Mouse (Mus musculus) liver, embryonic 12.5 days (tissue): ENCODE measurements around the gene Mov10l1. TPM values are rescaled to one million over a fixed set of nuclear protein-coding genes. Genes with fewer than 3 reads are reported as not detected.

Experiments used
- ATAC-seq: fragments of 200-750 bp; cut with Nextera tagmentation; 2 replicates; pipeline ENCODE4 v1.8.0; 2017; ENCODE audit warnings: moderate number of reproducible peaks, mild to moderate bottlenecking, moderate library complexity
- H3K27ac ChIP-seq: fragments of 300-500 bp; sonication (generic); 2 replicates; pipeline ENCODE4 v1.5.1; 2016; ENCODE audit warnings: mild to moderate bottlenecking
- H3K27me3 ChIP-seq: fragments of 300-500 bp; sonication (generic); replicated peaks from 2 replicates; pipeline ENCODE4 v1.6.1; 2016; ENCODE audit warnings: mild to moderate bottlenecking, moderate library complexity
- H3K36me3 ChIP-seq: fragments of 300-500 bp; sonication (generic); 2 replicates; pipeline ENCODE4 v1.6.1; 2016; ENCODE audit warnings: mild to moderate bottlenecking, moderate library complexity
- H3K4me1 ChIP-seq: fragments of 300-500 bp; sonication (generic); 2 replicates; pipeline ENCODE4 v1.6.1; 2016
- H3K4me2 ChIP-seq: fragments of 300-500 bp; sonication (generic); 2 replicates; pipeline ENCODE4 v1.6.1; 2016; ENCODE audit warnings: mild to moderate bottlenecking, moderate library complexity
- H3K4me3 ChIP-seq: fragments of 300-500 bp; sonication (generic); 2 replicates; pipeline ENCODE4 v1.5.1; 2016; ENCODE audit warnings: mild to moderate bottlenecking, moderate library complexity
- H3K9ac ChIP-seq: fragments of 300-500 bp; sonication (generic); 2 replicates; pipeline ENCODE4 v1.6.1; 2016; ENCODE audit warnings: mild to moderate bottlenecking, moderate library complexity
- H3K9me3 ChIP-seq: fragments of 300-500 bp; sonication (generic); replicated peaks from 2 replicates; pipeline ENCODE4 v1.6.1; 2016; ENCODE audit warnings: mild to moderate bottlenecking, moderate library complexity
- WGBS: fragments of 180-500 bp; shearing (Covaris S2); methylation state at CpG from one replicate; pipeline ENCODE4 v1.1.7; 2016; ENCODE audit not compliant: insufficient replicate concordance; 5-methylcytosine and 5-hydroxymethylcytosine counted together
- polyA plus RNA-seq: library from polyadenylated mRNA; unstranded; fragments of >200 nt; fragmentation: Nextera tagmentation; extraction: Ambion mirVana; gene quantifications from 2 replicates; pipeline ENCODE4 v1.2.1, GENCODE M21; 2016

Mov10l1 gene
- polyA plus RNA-seq, 1 experiment from 2014 or later = not detected

- WGBS = 65% methylated on average over 7 of the region's 7 CpGs
- Histone ChIP-seq H3K9ac (no peak overlapping the region), H3K4me2 (no peak overlapping the region), H3K4me1 (0 out of 2 replicates have a peak, but pooled peaks cover 11% of the 10 kb centered on the region), H3K36me3 (no peaks in the 10 kb centered on the region), H3K27ac (no peak overlapping the region), H3K9me3 (no peaks in the 10 kb centered on the region), H3K4me3 (no peak overlapping the region), H3K27me3 (peaks cover 98% of the 10 kb centered on the region)
- no peak for ATAC-seq
These were observed 80.3 kb downstream of the Mov10l1 start for GRCm38 (mm10) chr15:89063001-89063400.

- H3K9ac ChIP-seq = no peak overlapping the region
- no peaks in the 10 kb centered on the region for H3K9me3 ChIP-seq
- H3K36me3 ChIP-seq = no peaks in the 10 kb centered on the region
- H3K4me1 ChIP-seq = 0 out of 2 replicates have a peak, but pooled peaks cover 12% of the 10 kb centered on the region
- H3K27me3 ChIP-seq = peaks cover 98% of the 10 kb centered on the region
- no peak overlapping the region for H3K4me3 ChIP-seq
- no peak overlapping the region for H3K27ac ChIP-seq
- no peak overlapping the region for H3K4me2 ChIP-seq
- 62% methylated on average over 6 of the region's 6 CpGs for WGBS
- ATAC-seq = no peak
These were observed 80.8 kb downstream of the Mov10l1 start for GRCm38 (mm10) chr15:89063536-89063935.

DNA sequence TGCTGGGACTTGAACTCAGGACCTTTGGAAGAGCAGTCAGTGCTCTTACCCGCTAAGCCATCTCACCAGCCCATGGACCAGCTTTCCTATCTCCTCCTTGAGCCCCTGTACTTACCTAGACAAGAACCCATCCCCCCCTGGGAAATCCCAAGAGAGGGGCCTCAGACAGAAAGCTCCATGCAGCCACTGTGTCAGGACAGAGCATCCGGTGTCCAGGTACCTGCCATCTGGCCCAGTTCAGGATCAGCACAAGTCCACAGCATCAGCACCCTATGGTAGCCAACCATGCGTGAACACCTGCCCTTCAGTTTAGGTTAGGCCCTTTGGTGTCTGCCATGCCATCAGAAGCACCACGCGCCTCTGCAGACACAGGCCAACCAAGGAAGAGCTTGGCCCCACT is 82.2 kb downstream of the Mov10l1 start:
- 67% methylated on average over 5 of the region's 5 CpGs for WGBS
- ATAC-seq = no peak
- H3K4me2 ChIP-seq = no peak overlapping the region
- H3K36me3 ChIP-seq = no peaks in the 10 kb centered on the region
- H3K4me1 ChIP-seq = 0 out of 2 replicates have a peak, but pooled peaks cover 10% of the 10 kb centered on the region
- H3K4me3 ChIP-seq = no peak overlapping the region
- H3K27ac ChIP-seq = no peak overlapping the region
- H3K9ac ChIP-seq = no peak overlapping the region
- no peaks in the 10 kb centered on the region for H3K9me3 ChIP-seq
- H3K27me3 ChIP-seq = peaks cover 98% of the 10 kb centered on the region

DNA sequence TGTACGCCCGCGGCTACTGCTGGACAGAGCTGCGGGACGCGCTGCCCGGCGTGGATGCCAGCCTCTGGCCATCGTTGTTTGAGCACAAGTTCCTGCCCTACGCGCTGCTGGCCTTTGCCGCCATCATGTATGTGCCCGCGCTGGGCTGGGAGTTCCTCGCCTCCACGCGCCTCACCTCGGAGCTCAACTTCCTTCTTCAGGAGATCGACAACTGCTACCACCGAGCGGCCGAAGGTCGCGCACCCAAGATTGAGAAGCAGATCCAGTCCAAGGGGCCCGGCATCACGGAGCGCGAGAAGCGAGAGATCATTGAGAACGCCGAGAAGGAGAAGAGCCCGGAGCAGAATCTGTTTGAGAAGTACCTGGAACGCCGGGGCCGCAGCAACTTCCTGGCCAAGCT is 84.9 kb downstream of the Mov10l1 start:
- ATAC-seq = no peak
- H3K9ac ChIP-seq = no peak overlapping the region
- H3K36me3 ChIP-seq = no peaks in the 10 kb centered on the region
- WGBS = 17% methylated on average over 34 of the region's 35 CpGs
- no peaks in the 10 kb centered on the region for H3K9me3 ChIP-seq
- 0 out of 2 replicates have a peak overlapping the region, but pooled peaks have one; percentile 12 for H3K4me3 ChIP-seq
- no peak overlapping the region for H3K27ac ChIP-seq
- 0 out of 2 replicates have a peak, but pooled peaks cover 6% of the 10 kb centered on the region for H3K4me1 ChIP-seq
- peak overlapping the region; percentile 31 for H3K4me2 ChIP-seq
- H3K27me3 ChIP-seq = peaks cover 93% of the 10 kb centered on the region

GRCm38 (mm10) chr15:89068226-89068625 is 85.5 kb downstream of the Mov10l1 start:
- Histone ChIP-seq H3K27me3 (peaks cover 93% of the 10 kb centered on the region), H3K4me3 (no peak overlapping the region), H3K4me2 (no peak overlapping the region)

GRCm38 (mm10) chr15:89069336-89069840 is 86.7 kb downstream of the Mov10l1 start:
- Histone ChIP-seq H3K4me1 (0 out of 2 replicates have a peak, but pooled peaks cover 6% of the 10 kb centered on the region), H3K27me3 (peaks cover 89% of the 10 kb centered on the region), H3K27ac (no peak overlapping the region), H3K9me3 (no peaks in the 10 kb centered on the region), H3K4me2 (no peak overlapping the region), H3K36me3 (no peaks in the 10 kb centered on the region), H3K9ac (no peak overlapping the region), H3K4me3 (no peak overlapping the region)
- WGBS = 62% methylated on average over 19 of the region's 19 CpGs
- no peak for ATAC-seq

More at GRCm38 (mm10) chr15:89068226-89068625, 85.5 kb downstream of the Mov10l1 start:
- H3K9me3 ChIP-seq = no peaks in the 10 kb centered on the region
- H3K36me3 ChIP-seq = no peaks in the 10 kb centered on the region
- 18% methylated on average over 26 of the region's 26 CpGs for WGBS
- H3K27ac ChIP-seq = no peak overlapping the region
- H3K9ac ChIP-seq = no peak overlapping the region
- H3K4me1 ChIP-seq = 0 out of 2 replicates have a peak, but pooled peaks cover 6% of the 10 kb centered on the region
- ATAC-seq = no peak

DNA sequence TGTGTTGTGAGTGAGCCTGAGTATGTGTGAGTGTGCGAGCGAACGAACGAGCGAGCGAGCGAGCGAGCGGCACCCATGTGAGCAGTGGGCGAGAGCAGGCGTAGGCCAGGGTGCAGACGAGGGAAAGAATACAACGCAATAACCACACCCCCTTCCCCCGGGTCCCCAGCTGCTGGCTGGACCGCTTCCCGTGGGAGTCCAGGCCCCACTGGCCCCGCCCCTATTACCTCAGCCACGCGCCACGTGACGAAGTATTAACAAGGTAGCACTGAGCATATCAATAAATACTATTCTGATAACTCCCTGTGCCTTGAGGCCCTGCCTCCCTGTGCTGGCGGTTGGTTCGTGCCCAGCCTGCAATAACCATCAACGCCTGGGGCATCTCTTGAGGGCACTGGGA is 87.9 kb downstream of the Mov10l1 start:
- no peak for ATAC-seq
- Histone ChIP-seq H3K4me2 (no peak overlapping the region), H3K36me3 (no peaks in the 10 kb centered on the region), H3K27ac (no peak overlapping the region), H3K9me3 (no peaks in the 10 kb centered on the region), H3K9ac (no peak overlapping the region), H3K4me3 (no peak overlapping the region), H3K4me1 (peaks cover 16% of the 10 kb centered on the region), H3K27me3 (peaks cover 84% of the 10 kb centered on the region)
- 64% methylated on average over 24 of the region's 24 CpGs for WGBS

DNA sequence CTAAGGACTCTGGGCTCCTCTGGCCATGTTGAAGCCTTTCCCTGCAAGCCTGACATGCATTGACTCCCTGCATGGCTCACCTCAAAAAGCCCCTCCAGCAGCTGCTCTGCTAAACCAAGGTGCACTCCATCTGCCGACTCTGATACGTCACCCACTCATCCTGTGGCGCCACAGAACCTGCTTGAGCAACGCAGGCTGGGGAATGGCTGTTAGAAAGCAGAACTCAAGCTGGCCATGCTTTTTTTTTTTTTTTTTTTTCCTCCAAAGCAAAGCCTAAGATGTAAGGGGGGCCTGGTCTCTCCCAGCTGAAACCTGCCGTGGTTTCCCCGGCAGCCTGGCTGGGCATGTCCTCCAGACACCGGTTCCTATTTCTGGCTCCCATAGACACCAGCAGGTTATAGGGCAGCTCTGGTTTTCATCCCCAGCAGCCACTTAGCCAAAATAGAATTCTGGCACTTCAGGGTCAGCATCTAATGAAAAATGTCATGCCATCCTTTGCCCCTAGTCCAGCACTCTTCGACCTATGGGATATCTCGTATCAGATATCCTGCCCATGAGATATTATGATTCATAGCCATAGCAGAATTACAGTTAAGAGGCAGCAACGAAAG is 91.4 kb downstream of the Mov10l1 start:
- no peak overlapping the region for H3K27ac ChIP-seq
- no peak overlapping the region for H3K9ac ChIP-seq
- H3K9me3 ChIP-seq = no peaks in the 10 kb centered on the region
- no peaks in the 10 kb centered on the region for H3K36me3 ChIP-seq
- H3K4me2 ChIP-seq = no peak overlapping the region
- H3K27me3 ChIP-seq = peaks cover 49% of the 10 kb centered on the region
- peaks cover 40% of the 10 kb centered on the region for H3K4me1 ChIP-seq
- WGBS = 48% methylated on average over 10 of the region's 10 CpGs
- H3K4me3 ChIP-seq = no peak overlapping the region
- ATAC-seq = no peak

- Histone ChIP-seq H3K27ac (peak within 1 kb of the TSS; percentile 77), H3K4me3 (peak within 1 kb of the TSS; percentile 77), H3K9me3 (no peaks in the 10 kb centered on the region), H3K4me1 (peaks cover 40% of the 10 kb centered on the region), H3K36me3 (peaks cover 6% of the 10 kb centered on the region; the same call in 1 of the 2 replicates), H3K27me3 (peaks cover 42% of the 10 kb centered on the region), H3K9ac (peak within 1 kb of the TSS; percentile 86), H3K4me2 (peak within 1 kb of the TSS; percentile 98)
- ATAC-seq = no peak
- 36% methylated on average over 11 of the region's 11 CpGs for WGBS
These were observed 92.1 kb downstream of the Mov10l1 start, which contains the start of gene Trabd for GRCm38 (mm10) chr15:89074613-89075477. TSS of gene Trabd (plus strand) at chr15:89075124.

DNA sequence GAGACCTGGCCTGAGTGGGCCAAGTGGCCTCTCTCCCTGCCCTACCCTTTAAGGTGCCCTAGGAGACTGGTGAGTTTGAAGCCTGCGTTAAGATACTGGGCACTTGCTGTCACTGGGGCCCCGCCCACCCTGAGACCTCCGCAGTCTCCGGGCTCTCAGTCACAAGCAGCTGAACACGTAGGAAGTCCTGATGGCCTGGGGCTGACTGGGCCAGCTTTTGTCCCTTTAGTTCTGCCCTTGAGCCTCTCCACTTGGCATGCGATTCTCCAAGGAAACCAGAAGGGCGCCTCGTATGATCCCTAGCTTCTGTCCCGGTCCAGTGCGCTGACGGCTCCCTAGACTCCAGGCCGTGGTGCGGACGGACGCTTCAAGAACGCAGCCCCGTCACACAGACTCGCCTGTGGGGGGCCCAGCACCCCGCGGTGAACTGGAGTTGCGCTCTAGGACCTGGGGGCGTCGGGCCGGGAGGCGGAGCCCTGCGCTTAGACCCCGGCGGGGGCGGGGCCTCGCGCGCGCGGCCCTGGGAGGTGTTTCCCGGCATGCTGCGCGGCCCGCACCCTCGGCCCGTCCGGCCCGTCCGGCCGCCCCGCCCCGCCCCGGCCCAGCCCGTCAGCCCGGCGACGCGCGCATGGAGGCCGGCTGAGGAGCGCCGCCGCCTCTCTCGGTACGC is 92.9 kb downstream of the Mov10l1 start:
- peak; percentile 88 for ATAC-seq
- Histone ChIP-seq H3K4me2 (peak overlapping the region; percentile 98), H3K4me1 (peaks cover 40% of the 10 kb centered on the region), H3K27me3 (peaks cover 34% of the 10 kb centered on the region), H3K9ac (peak overlapping the region; percentile 86), H3K9me3 (no peaks in the 10 kb centered on the region), H3K4me3 (peak overlapping the region; percentile 77), H3K36me3 (peaks cover 9% of the 10 kb centered on the region; the same call in 1 of the 2 replicates), H3K27ac (peak overlapping the region; percentile 77)
- WGBS = under 1% methylated on average over 59 of the region's 59 CpGs

DNA sequence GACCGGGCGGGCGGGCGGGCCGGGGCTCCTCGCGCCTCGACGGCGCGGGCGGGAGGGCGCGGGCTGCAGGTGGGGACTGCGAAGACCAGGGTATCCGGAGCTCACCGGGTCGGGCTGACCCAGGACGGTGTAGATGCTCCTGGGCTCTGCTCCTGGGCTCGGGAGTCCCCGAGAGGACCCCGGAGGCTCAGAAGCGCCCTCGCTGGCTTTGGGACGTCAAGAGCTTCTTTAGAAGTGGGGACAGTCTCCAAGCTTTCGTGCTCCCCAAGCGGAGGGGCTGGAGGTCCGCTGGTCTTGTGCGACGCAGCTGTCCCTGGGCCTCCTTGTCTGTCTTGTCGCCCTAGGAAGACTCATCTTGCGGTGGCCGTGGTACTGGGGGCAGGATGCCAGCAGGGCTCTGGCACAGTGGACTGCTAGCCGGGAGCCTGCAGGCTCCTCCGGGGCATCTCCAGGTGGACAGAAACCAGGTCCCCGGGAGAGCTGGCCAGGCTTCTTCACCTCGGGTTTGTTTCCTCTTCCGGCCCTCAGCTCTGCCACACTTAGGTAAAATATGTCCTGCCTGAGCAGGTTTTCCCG is 93.5 kb downstream of the Mov10l1 start:
- Histone ChIP-seq H3K27me3 (peaks cover 28% of the 10 kb centered on the region), H3K4me2 (peak overlapping the region; percentile 98), H3K4me3 (peak overlapping the region; percentile 77), H3K36me3 (peaks cover 9% of the 10 kb centered on the region; the same call in 1 of the 2 replicates), H3K4me1 (peaks cover 40% of the 10 kb centered on the region), H3K9me3 (no peaks in the 10 kb centered on the region), H3K9ac (peak overlapping the region; percentile 86), H3K27ac (peak overlapping the region; percentile 77)
- 2% methylated on average over 33 of the region's 39 CpGs for WGBS
- ATAC-seq = peak; percentile 39
